Mouse (Mus musculus) adrenal gland, postnatal 14 days (tissue): Measurements from ENCODE around the gene Guk1. TPM values are rescaled to one million over a fixed set of nuclear protein-coding genes. Genes with fewer than 3 reads are reported as not detected.
"Not testable (repeated sequence)": the region's sequence is repeated elsewhere in the genome, so short reads cannot be mapped to it uniquely, and the experiment has no call there.

Experiments
- DNase-seq: peaks from one replicate; pipeline ENCODE4 v3.0.0; 2021; ENCODE audit warnings: mixed read lengths
- long read RNA-seq, 2 experiments: library from polyadenylated mRNA; stranded (forward); transcript quantifications; one replicate each; pipeline ENCODE4 v2.0.0; 2021
- total RNA-seq: library from RNA; stranded (reverse); gene quantifications from 2 replicates; pipeline ENCODE4 v1.2.3, GENCODE M21; 2021

Guk1 gene
- total RNA-seq, result 69.1 and 71.8 TPM in 2 replicates
- long read RNA-seq, experiment 1, transcript Guk1-204 (8 exons, 1,078 nt), result major isoform, 88 of 102 reads
- long read RNA-seq, experiment 1, partial matches to known transcripts, result 3 of 102 reads
- long read RNA-seq, experiment 1, other reads (novel, unspliced or antisense), result 10 of 102 reads
- long read RNA-seq, experiment 2, transcript Guk1-204 (8 exons, 1,078 nt), result major isoform, 78 of 95 reads
- long read RNA-seq, experiment 2, partial matches to known transcripts, result 5 of 95 reads
- long read RNA-seq, experiment 2, other reads (novel, unspliced or antisense), result 10 of 95 reads

DNA sequence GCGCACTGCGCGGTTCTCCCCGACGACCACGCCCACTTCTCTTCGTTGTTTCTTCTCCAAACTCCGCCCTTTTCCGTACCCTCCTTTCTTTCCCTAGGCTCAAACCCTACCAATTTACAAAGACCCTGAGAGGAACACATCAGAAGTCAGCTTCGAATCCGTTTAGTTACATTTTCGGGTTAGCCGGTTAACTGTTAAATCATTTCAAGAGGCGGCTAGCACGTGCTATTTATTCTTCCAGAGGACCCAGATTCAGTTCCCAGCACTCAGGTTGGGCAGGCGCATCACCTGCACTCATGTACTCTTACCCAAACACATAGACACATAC, at the start of gene Guk1:
Gene Guk1 (minus strand): TSS at position 154 of the 328 bp plus-strand sequence.
- DNase-seq, result no peak

GRCm38 (mm10) chr11:59239796-59240195, 47.8 kb upstream of the Guk1 start:
- no peak for DNase-seq

DNA sequence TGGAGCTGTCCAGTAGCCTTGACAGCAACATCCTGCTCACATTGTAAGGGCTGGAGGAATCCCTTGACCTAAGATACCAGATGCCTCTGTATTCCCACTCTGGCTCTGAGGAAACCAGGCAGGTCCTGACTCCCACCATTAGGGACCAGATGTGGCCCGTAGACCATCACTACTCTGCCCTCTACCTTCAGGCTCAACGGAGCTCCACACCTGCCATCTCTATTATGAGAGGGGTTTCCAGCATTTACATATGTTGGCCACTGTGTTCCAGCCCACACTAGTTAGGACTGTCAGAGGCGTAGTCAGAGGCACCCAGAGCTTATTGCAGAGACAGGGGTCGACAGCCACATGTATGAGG, 47.4 kb upstream of the Guk1 start:
- no peak for DNase-seq

GRCm38 (mm10) chr11:59238525-59239427, 46.8 kb upstream of the Guk1 start:
- peak; percentile 90 for DNase-seq

DNA sequence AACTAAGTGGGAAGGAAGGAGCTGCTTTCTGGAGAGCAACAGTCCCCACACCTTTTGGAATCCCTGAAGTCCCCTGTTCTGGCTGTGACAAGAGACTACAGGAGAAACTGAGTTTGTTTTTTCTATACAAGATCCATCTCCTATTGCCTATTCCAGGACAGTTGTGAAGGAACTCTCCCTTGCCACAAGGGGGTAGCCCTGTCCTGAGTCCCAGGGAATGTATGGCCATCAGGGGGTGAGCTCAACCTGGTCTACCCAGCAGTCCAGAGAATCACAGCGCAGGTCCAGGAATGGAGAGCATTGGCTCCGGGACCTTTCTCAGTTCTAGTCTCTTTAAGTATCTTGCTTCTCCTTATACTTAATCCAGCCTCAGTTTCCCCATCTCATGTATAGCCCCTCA, 40.8 kb upstream of the Guk1 start:
- DNase-seq, result no peak

GRCm38 (mm10) chr11:59230144-59230760, 38.2 kb upstream of the Guk1 start:
- DNase-seq, result peak; percentile 81

GRCm38 (mm10) chr11:59228122-59228953, 36.3 kb upstream of the Guk1 start, which contains the start of gene Arf1:
TSS of gene Arf1 (minus strand) at chr11:59228270.
- peak; percentile 98 for DNase-seq

- DNase-seq, result no peak
Observed at GRCm38 (mm10) chr11:59227604-59228121, 35.7 kb upstream of the Guk1 start.

GRCm38 (mm10) chr11:59226787-59227603, 35.0 kb upstream of the Guk1 start:
- DNase-seq, result peak; percentile 38

DNA sequence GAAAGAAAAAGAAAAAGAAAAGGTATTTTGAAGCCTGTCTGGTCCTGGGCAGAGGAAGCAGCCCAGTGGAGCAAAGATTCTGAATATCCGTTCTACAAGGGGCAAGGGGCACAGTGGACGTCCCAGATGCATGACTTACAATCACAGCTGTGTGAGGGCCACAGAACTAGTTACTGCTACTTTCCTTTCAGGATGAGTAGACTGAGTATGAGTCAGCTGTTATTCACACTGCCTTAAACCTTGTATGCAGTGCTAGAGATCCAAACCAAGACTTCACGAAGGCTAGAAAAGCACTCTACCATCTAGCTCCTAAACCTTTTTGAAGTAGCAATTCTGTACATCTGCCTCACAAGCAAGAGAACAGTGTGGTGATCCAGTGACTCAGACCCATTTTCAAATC, 34.2 kb upstream of the Guk1 start:
- DNase-seq, result no peak

- DNase-seq, result no peak
Observed at GRCm38 (mm10) chr11:59225167-59225566, 33.2 kb upstream of the Guk1 start.

DNA sequence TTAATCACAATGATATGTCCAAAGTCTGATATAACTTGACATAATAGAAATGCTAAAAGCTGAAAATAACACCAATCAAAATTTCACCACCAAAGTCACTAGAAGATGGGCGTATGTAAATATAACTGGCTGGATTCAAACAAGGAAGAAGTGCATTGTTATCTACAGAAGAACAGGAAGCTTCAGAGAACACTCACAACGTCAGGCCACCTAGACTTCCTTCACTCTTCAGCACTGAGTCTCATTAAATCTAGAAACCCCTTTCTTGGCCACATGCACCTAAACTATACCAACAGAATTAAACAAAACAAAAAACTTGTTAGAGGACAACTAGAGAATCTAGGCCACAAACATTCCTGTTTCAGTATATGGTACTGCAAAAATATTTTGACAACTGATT, 32.5 kb upstream of the Guk1 start:
- DNase-seq, result no peak

- no peak for DNase-seq
Observed at GRCm38 (mm10) chr11:59224025-59224424, 32.0 kb upstream of the Guk1 start.

DNA sequence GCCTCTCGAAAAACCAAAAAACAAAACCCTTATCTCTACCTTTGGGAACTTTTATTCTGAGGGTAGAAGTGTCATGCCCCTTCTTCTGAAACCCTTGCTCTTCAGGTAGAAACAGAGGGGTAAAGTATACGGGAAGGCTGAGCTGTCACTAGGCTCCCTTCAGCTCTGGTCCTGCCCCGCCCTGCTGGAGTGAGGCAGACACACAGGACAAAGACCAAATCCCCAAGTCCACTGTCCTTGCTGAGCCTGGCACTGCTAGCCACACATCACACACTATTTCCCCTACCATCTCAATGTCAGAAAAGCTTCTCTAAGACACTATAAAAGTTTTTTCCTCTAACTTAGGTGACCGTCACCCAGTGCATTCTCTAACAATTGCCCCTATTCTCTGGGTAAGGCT, 30.3 kb upstream of the Guk1 start:
- DNase-seq, result no peak

DNA sequence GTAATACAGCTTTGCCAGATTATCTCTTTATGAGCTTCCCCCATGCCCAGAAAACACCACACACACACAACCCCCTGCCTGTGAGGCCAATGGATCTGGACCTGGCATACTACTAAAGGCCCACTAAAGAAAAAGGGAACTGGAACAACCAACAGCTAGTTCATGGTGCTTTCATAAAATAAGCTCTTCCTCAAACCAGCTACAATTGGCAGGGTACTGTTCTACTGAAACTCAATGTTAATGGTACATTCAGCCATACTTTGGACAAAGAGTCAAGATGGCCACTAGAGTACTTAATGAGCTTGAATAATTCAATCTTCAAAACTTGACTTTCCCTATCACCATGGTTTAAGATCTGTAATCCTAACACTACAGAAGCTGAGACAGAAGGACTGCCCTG, 29.6 kb upstream of the Guk1 start:
- DNase-seq, result no peak

DNA sequence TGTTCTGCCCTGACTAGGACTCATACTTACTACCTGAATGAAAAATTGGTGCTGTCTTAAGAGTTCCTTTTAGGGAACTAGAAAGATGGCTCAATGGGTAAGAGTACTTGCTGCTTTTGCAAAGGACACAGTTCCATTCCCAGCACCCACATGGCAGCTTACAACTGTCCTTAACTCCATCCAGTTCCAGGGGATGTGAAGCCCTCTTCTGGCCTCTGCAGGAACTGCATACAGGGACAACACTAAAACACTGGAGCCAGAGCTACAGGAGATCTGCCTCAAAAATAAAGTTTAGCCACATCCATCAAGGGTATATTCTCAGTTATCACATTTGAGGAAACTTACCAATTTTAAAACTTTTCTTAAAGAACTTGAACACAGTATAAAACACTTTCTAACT, 27.1 kb upstream of the Guk1 start:
- DNase-seq, result peak; percentile 67

DNA sequence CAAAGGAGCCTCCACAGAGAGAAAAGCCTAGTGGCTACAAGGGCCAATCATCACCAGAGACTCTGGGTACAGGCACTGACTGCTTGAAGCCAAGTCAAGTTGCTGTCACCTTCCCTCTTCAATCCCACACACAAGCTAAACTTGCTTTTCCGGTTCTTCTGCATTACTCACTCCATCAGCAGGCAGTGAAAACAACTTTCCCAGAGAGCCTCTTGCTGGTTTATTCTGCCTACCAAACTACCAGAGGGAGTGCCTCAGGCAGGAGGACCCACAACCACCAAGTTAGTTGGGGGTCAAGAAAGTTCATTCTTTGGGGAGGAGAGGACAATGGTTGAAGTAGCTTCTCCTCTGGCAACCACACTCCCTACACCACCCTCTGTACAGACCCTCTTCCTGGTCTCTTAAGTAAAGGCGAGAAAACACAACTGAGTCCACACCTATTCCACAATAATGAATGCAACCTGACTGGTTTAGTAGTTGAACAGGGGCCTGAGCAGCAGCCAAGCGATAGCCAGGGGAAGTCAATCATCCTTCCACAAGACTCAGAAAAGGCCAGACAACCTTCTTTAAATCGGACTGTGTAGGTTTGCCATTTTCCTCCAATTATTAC, 26.5 kb upstream of the Guk1 start:
- DNase-seq, result no peak

- DNase-seq, result no peak
Observed at GRCm38 (mm10) chr11:59216955-59217354, 24.9 kb upstream of the Guk1 start.

- DNase-seq, result no peak
Observed at GRCm38 (mm10) chr11:59212892-59213494, 21.0 kb upstream of the Guk1 start.

DNA sequence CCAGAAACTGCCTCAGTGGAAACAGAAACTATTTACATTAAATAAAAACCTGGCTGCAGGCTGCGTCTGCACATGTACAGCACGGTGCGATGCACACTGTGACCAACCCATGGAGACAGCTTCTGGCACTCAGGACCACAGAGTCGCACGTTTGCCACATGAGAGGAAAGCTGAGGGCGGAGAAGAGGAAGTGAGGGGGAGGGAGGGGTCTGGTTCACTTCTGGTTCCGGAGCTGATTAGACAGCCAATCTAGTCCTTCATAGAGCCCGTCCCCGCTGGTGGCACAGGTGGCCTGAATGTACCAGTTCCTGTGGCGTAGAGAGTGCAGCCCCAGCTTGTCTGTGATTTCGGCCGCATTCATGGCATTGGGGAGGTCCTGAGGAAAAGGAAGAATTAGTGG, 20.3 kb upstream of the Guk1 start:
- DNase-seq, result not testable (repeated sequence)
